Mouse (Mus musculus) frontal cortex, postnatal 14 days (tissue): ENCODE results near the gene Patl1.
"Not testable (repeated sequence)": the region's sequence is repeated elsewhere in the genome, so short reads cannot be mapped to it uniquely, and the experiment has no call there.

Experiments
- DNase-seq, 2 experiments: peaks; one replicate each; pipeline ENCODE4 v3.0.0; 2022; ENCODE audit warnings: low spot score in 2 of 2

Gene Patl1

DNA sequence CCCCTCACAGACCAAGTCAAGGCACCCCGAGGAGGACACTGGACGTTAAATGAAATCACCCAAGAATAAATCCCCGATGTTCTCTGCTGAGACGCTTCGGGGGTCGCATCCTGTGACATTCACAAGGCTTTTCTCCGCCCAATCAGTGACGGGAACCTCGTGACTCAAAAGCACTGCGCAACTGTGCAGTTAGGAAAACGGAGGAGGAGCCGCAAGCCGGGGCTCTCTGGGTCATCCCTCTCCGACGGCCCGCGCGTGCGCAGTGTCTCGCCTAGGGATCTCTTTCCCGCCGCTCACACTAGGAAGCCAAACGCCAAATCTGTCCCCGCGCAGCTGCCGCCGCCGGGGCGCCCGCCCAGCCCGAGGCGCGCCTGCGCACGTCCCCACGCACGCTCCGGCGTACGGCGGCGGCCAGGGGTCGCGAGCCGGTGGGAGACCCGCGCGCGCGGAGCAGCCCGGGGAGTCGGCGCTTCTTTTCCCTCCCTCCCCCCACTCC lies at the start of gene Patl1:
TSS of gene Patl1 (plus strand) at position 363 of the 496 bp plus-strand sequence.
- peak; percentile 98 for DNase-seq

GRCm38 (mm10) chr19:11867837-11868236 lies 44.4 kb upstream of the Patl1 start:
- no peak for DNase-seq

DNA sequence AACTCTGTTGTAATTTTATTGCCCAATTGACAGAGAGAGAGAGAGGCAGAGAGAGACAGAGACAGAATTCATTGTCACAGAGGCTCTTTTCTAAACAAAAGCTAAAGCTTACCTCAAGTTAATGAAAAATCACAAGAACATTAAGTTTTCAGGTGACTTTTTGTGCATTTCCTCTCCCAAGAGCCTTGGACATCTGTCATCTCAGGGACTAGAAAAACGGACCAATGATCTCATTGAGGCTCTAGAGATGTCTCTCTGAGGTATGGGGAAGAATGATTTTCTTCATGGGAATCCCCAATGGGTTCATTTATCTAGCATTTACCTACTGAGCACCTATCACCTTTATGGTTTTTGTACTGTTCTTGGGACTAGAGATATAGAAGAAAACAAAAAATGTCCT lies 37.2 kb upstream of the Patl1 start, which contains the start of gene Olfr1419:
TSS of gene Olfr1419 (minus strand) at position 101 of the 400 bp plus-strand sequence.
- no peak for DNase-seq

- DNase-seq, result not testable (repeated sequence)
Measured at GRCm38 (mm10) chr19:11878404-11878803, 33.8 kb upstream of the Patl1 start.

DNA sequence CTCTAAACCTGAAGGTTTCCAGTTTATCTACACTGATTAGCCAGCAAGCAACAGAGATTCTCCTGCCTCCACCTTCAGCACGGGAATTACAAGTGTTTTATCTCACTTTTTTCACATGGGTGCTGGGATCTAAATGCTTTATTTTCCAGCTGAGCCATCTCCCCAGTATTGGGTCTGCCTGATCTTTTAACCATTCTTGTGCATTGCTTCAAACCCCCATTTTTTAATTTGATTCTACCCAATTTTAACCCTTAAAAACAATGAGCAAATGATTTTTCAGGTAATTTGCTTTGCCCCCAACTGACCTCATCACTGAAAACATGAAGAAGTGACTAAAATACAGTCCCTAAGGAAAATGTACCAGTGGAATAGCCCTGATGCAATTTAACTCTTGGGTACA lies 25.9 kb upstream of the Patl1 start, which contains the start of gene Olfr1420:
TSS of gene Olfr1420 (plus strand) at position 301 of the 400 bp plus-strand sequence.
- DNase-seq, result no peak

- no peak for DNase-seq
Measured at GRCm38 (mm10) chr19:11911021-11911420, 1.2 kb upstream of the Patl1 start.

- peak in 1 of 2 experiments; percentile 16 for DNase-seq
Measured at GRCm38 (mm10) chr19:11911603-11912002, 596 bp upstream of the Patl1 start.

- peak; percentile 17 to 29 for DNase-seq
Measured at GRCm38 (mm10) chr19:11912533-11913121, 428 bp downstream of the Patl1 start.

GRCm38 (mm10) chr19:11915804-11916203 lies 3.6 kb downstream of the Patl1 start:
- no peak for DNase-seq

DNA sequence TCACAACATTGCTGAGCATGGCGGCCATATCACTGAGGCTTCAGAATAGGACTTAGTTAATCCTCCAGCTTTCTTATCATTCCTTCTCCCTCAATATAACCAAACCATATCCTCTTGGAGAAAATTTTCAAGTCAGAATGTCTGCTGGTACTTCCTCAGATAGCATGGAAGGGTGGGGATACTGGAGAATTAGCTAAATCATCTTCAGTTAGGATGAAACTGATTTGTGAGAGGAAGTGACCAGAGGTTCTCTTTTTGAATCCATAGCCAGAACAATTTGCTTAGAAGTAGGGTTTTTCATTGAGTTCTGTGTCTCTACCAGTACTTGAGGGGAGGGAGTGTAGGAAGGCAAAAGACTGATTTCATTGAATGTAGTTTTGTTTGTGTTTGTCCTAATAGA lies 9.9 kb downstream of the Patl1 start:
- DNase-seq, result no peak

GRCm38 (mm10) chr19:11922515-11922914 lies 10.3 kb downstream of the Patl1 start:
- not testable (repeated sequence) for DNase-seq

DNA sequence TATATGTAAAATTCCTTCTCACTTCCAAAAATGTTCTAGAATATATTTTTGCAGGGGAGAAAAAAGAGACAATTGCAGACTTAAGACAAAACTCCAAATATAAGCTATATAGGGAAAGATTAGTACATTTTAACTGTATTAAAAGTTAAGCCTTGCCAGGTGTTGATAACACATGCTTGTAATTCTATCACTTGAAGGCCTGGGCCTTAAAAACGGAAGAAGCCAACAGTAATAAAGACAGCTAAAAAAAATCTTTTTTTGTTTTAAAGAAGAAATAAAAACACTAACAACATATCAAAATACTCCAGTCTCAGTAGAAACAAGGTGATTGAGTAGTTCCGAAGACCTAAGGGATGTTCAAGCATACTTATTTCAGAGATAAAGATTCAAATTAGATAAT lies 14.2 kb downstream of the Patl1 start:
- no peak for DNase-seq

- no peak for DNase-seq
Measured at GRCm38 (mm10) chr19:11928025-11928748, 16.0 kb downstream of the Patl1 start.

GRCm38 (mm10) chr19:11946460-11946859 lies 34.3 kb downstream of the Patl1 start:
- not testable (repeated sequence) for DNase-seq

GRCm38 (mm10) chr19:11949878-11950277 lies 37.7 kb downstream of the Patl1 start:
- DNase-seq, result no peak

- DNase-seq, result no peak
Measured at GRCm38 (mm10) chr19:11950747-11951146, 38.5 kb downstream of the Patl1 start.

DNA sequence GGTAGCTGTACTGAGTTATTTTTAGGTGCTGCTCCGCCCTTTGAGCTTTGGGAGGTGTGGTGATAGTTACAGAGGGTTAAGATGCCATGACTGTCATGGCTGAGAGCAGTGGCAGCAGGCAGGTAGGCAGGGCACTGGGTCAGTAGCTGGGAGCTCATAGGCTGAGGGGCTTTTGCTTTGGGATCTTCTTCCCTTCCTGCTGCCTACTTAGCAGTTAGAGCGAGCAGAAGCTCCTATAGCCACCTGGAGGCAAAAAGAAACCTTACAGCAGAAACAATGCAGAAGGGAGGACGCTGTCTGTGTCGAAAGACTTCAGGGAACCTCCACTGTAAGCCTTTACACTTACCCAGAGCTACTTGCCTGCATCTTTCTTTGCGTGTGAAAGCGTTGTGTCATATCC lies 42.0 kb downstream of the Patl1 start:
- DNase-seq, result no peak

DNA sequence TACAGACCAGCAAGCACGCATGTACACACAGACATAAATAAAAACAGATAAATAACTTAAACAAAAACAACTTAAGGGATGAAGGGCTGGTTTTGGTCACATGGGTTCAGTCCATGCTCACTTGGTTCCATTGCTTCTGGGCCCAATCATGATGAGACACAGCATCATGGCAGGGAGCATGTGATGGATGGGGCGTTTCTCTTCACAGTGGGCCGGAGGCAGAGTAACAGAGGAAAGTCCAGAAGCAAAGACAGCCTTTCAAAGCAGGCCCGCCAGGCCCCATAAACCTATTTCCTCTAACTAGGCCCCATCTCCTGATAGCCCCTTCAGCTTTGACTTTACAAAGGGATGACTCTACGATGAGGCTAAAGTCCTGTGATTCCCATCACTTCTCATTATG lies 44.4 kb downstream of the Patl1 start:
- no peak for DNase-seq

DNA sequence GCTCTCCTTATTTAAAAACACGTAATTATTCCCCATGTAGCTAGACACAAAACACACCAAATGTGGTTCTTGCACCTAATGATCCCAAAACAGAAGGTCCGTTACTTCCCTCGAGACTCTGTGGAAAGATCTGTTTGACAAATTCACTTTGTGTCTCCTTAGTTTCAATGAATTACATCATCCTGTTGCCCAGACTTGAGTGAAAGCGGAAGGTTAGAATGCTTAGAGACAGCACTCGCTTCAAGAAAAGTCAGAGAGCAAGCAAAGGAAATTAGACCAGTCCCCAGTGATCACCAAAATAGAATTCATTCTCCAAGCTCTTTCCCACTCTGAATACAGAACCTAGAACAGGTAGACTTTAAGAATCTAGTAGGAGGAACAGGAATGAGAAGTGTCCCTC lies 45.2 kb downstream of the Patl1 start:
- no peak for DNase-seq

DNA sequence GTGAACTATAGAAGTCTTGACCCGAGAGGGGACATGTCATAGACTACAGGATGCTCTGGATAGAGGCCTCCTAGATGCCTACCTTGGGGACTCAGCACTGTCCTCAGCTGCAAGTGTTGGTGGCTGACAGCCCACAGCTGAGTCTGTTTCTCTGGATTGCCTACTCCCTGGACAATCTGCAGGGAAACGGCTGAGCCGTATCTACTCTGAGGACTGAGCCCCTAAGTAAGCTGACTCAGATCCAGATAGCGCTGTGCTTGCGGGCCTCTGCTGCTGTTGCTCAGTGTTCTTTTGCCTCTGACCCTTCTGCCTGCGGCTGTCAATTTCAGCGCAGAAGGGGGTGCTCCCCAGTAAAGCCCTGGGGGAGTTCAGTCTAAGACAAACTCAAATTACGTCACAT lies 45.6 kb downstream of the Patl1 start:
- no peak for DNase-seq

DNA sequence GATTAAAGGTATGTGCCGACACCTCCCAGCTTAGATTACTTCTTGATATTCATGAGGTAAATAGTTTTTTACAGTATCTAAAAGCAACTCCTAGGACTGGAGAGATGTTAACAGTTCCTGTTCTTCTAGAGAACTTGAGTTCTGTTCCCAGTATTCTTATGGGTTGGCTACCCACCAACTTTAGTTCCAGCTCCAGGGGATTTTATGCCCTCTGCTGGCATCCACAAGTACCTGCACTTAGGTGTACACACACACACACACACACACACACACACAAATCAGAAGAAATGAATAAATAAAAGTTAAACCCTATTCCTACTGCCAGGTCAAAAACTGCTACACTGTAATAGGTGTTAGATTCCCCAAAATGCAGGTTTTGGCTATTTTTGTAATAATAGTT lies 52.1 kb downstream of the Patl1 start:
- no peak for DNase-seq

DNA sequence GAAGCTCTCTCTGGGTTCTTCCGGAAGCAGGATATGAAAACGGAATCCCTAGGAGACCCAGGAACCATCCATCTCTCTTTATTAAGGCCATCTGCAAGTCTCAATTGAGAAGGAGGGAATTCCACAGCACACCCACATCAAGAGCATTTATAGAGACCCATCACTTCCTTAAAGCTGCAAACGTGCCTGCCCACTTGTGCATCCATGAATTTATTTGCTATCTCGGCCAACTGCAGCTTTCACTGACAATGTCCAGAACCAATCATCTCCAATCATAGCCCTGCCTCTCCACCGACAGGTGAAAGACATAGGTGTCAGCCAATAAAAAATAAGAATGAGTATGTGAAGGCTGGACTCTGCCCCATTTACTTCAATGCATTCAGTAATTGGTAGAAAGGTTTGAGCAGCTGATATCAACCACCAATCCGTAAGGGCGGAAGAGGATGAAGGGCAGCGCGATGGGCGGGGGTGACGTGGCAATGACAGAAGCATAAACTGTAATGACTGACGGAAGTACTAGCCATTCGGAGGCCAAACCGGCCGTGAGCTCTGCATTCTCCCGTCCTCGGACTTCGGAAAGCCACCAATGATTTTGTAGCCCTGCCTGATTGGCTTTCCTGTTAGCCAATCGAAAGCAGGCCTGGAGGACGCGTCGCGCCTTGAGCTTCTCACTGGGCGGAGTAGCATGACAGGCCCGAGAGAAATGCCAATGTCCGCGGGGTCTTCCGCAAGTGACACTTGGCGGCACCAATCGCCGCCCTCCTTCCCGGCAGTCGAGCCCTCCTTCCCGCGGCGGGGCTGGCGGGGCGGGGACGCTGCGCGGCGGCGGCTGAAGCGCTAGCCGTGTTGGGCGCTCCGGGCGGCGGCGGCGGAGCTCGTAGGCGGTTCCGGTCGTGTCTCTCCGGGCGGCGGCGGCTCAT lies 53.1 kb downstream of the Patl1 start, which contains the start of gene Osbp:
TSS of gene Osbp (plus strand) at position 919 of the 920 bp plus-strand sequence.
- peak; percentile 99 to 100 for DNase-seq
